Mouse (Mus musculus) midbrain, embryonic 13.5 days (tissue): ENCODE results near the gene Macf1. TPM values are rescaled to one million over a fixed set of nuclear protein-coding genes. Genes with fewer than 3 reads are reported as not detected.
A peak's percentile ranks its signal among the peaks of the same experiment; 100 is the strongest.

ENCODE experiments used
- ATAC-seq: fragments of 200-750 bp; cut with Nextera tagmentation; 2 replicates; pipeline ENCODE4 v1.8.0; 2017; ENCODE audit warnings: mild to moderate bottlenecking, moderate TSS enrichment, moderate library complexity
- H3K27ac ChIP-seq: fragments of 300-500 bp; sonication (generic); 2 replicates; pipeline ENCODE4 v1.5.1; 2015; ENCODE audit warnings: inconsistent platforms, mild to moderate bottlenecking, moderate library complexity
- H3K27me3 ChIP-seq: fragments of 300-500 bp; sonication (generic); 2 replicates; pipeline ENCODE4 v1.6.1; 2015; ENCODE audit warnings: mild to moderate bottlenecking, inconsistent platforms
- H3K36me3 ChIP-seq: fragments of 300-500 bp; sonication (generic); 2 replicates; pipeline ENCODE4 v1.6.1; 2015; ENCODE audit warnings: mild to moderate bottlenecking, inconsistent platforms
- H3K4me1 ChIP-seq: fragments of 300-500 bp; sonication (generic); replicated peaks from 2 replicates; pipeline ENCODE4 v1.6.1; 2015; ENCODE audit warnings: inconsistent platforms
- H3K4me2 ChIP-seq: fragments of 300-500 bp; sonication (generic); replicated peaks from 2 replicates; pipeline ENCODE4 v1.6.1; 2015; ENCODE audit warnings: moderate library complexity, mild to moderate bottlenecking, inconsistent platforms
- H3K4me3 ChIP-seq: fragments of 300-500 bp; sonication (generic); replicated peaks from 2 replicates; pipeline ENCODE4 v1.5.1; 2015; ENCODE audit warnings: mild to moderate bottlenecking, inconsistent platforms
- H3K9ac ChIP-seq: fragments of 300-500 bp; sonication (generic); replicated peaks from 2 replicates; pipeline ENCODE4 v1.6.1; 2015; ENCODE audit warnings: mild to moderate bottlenecking, inconsistent platforms
- H3K9me3 ChIP-seq: fragments of 300-500 bp; sonication (generic); 2 replicates; pipeline ENCODE4 v1.6.1; 2016; ENCODE audit warnings: mild to moderate bottlenecking, inconsistent platforms
- WGBS: fragments of 180-500 bp; shearing (Covaris S2); methylation state at CpG from one replicate; pipeline ENCODE4 v1.1.7; 2015; 5-methylcytosine and 5-hydroxymethylcytosine counted together
- polyA plus RNA-seq: library from polyadenylated mRNA; unstranded; fragments of >200 nt; fragmentation: Nextera tagmentation; extraction: Ambion mirVana; gene quantifications from 2 replicates; pipeline ENCODE4 v1.2.1, GENCODE M21; 2015

Macf1 gene
- polyA plus RNA-seq, 1 experiment from 2014 or later = 75.4 TPM

DNA sequence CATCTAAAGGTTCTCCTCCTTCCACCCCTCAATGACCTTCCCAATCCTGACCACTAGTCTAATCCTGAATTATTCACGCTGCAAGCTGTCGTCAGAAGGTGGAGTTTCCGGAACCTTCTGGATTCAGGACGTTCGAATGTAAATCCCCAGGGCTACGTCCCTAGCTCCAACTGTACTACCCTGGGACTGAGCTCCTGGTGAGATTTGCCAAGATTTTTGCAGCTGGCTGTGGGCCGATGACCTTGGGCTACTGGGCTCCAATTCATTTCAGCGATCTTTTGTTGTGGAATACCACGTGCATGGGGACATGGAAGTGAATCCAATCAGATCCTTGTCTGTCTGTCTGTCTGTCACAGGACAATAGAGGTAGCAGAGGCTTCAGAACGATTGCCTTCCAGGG, 6.2 kb upstream of the Macf1 start:
- peaks cover 4% of the 10 kb centered on the region; the same call in 1 of the 2 replicates for H3K27me3 ChIP-seq
- H3K4me2 ChIP-seq = no peak overlapping the region
- WGBS = 83% methylated on average over 10 of the region's 10 CpGs
- no peak overlapping the region for H3K4me3 ChIP-seq
- ATAC-seq = no peak
- no peaks in the 10 kb centered on the region for H3K9me3 ChIP-seq
- H3K4me1 ChIP-seq = peaks cover 15% of the 10 kb centered on the region
- H3K36me3 ChIP-seq = no peaks in the 10 kb centered on the region
- H3K27ac ChIP-seq = no peak overlapping the region
- H3K9ac ChIP-seq = no peak overlapping the region

DNA sequence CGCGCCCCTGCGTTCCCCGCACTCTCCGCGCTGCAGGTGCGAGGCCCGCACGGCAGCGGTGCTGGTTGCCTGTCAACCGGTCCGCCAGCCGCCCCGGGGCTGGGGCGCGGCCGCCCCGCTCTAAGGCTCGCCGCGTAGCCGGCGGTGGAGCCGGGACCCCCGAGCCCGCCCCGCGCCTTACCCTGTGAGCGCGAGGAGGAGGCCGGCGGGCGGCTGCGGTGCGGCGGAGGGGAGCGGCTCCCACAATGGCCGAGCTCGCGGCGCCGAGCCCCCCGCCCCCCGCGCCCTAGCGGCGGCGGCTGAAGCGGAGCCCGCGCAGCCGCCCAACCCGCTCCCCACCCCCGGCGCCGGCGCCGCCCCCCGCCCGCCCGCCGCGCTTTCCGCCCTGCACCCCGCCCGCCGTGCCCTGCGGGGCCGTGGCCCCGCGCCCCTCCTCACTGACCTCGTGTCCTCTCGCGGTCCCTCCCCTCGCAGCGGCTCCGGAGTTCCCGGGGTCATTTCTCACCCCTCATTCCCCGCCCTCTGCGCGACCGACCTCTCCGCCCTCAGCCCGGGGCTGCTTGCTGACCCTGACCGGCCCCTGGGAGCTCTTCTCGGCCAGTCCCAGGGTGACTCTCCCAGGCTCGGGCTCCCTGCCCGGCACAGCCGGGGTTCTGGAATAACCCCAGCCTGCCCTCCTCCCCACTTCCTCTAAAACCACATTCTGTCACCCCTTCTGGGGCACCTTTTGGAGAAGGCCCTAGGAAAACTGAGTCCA, 3.0 kb upstream of the Macf1 start:
- peak overlapping the region; percentile 92 for H3K27ac ChIP-seq
- WGBS = under 1% methylated on average over 65 of the region's 89 CpGs
- no peaks in the 10 kb centered on the region for H3K9me3 ChIP-seq
- H3K27me3 ChIP-seq = peaks cover 4% of the 10 kb centered on the region; the same call in 1 of the 2 replicates
- H3K9ac ChIP-seq = peak overlapping the region; percentile 97
- peak overlapping the region; percentile 90 for H3K4me3 ChIP-seq
- H3K4me1 ChIP-seq = peaks cover 29% of the 10 kb centered on the region
- H3K4me2 ChIP-seq = peak overlapping the region; percentile 91
- peaks cover 17% of the 10 kb centered on the region for H3K36me3 ChIP-seq
- ATAC-seq = peak; percentile 75

- Histone ChIP-seq H3K4me2 (peak overlapping the region; percentile 91), H3K9ac (peak overlapping the region; percentile 97), H3K4me3 (peak overlapping the region; percentile 90), H3K4me1 (peaks cover 31% of the 10 kb centered on the region), H3K27ac (peak overlapping the region; percentile 92), H3K9me3 (no peaks in the 10 kb centered on the region), H3K36me3 (peaks cover 22% of the 10 kb centered on the region), H3K27me3 (peaks cover 4% of the 10 kb centered on the region; the same call in 1 of the 2 replicates)
- ATAC-seq = peak; percentile 75
- WGBS = under 1% methylated on average over 47 of the region's 56 CpGs
Measured at GRCm38 (mm10) chr4:123686368-123687024, 2.3 kb upstream of the Macf1 start.

GRCm38 (mm10) chr4:123685506-123686242, 1.5 kb upstream of the Macf1 start:
- peak overlapping the region; percentile 90 for H3K4me3 ChIP-seq
- peaks cover 39% of the 10 kb centered on the region for H3K4me1 ChIP-seq
- H3K9me3 ChIP-seq = no peaks in the 10 kb centered on the region
- peak overlapping the region; percentile 92 for H3K27ac ChIP-seq
- ATAC-seq = peak; percentile 19
- H3K9ac ChIP-seq = peak overlapping the region; percentile 97
- H3K4me2 ChIP-seq = peak overlapping the region; percentile 91
- peaks cover 29% of the 10 kb centered on the region for H3K36me3 ChIP-seq
- peaks cover 4% of the 10 kb centered on the region; the same call in 1 of the 2 replicates for H3K27me3 ChIP-seq
- WGBS = 46% methylated on average over 8 of the region's 8 CpGs

DNA sequence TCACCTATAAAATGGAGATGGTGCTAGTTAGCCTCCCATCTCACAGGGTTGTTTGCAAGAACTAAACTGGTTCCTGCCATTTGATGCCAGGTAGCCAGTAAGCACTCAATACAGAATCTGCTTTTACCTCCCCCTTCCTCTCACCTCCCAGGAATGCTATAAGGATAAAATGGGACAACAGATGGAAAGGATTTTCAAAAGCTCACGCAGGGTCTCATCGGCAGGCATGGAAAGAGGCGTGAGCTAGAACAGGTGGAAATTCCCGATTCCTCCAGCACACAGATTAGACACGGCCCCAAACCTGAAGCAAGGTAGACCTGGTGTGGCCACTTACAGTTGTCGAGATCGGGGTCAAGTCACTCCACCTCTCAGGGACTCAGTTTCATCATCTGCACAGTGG, 886 bp upstream of the Macf1 start:
- WGBS = 80% methylated on average over 7 of the region's 7 CpGs
- Histone ChIP-seq H3K9ac (peak overlapping the region; percentile 97), H3K36me3 (peaks cover 34% of the 10 kb centered on the region), H3K9me3 (no peaks in the 10 kb centered on the region), H3K27me3 (peaks cover 4% of the 10 kb centered on the region; the same call in 1 of the 2 replicates), H3K4me3 (peak overlapping the region; percentile 90), H3K4me1 (peaks cover 43% of the 10 kb centered on the region), H3K4me2 (peak overlapping the region; percentile 91), H3K27ac (no peak overlapping the region)
- no peak for ATAC-seq

- no peak overlapping the region for H3K4me2 ChIP-seq
- H3K36me3 ChIP-seq = peaks cover 39% of the 10 kb centered on the region
- peaks cover 4% of the 10 kb centered on the region; the same call in 1 of the 2 replicates for H3K27me3 ChIP-seq
- no peaks in the 10 kb centered on the region for H3K9me3 ChIP-seq
- H3K9ac ChIP-seq = no peak overlapping the region
- peaks cover 48% of the 10 kb centered on the region for H3K4me1 ChIP-seq
- H3K27ac ChIP-seq = no peak overlapping the region
- 82% methylated on average over 8 of the region's 8 CpGs for WGBS
- no peak for ATAC-seq
- H3K4me3 ChIP-seq = no peak overlapping the region
Measured at GRCm38 (mm10) chr4:123682291-123682690, 1.9 kb downstream of the Macf1 start.

GRCm38 (mm10) chr4:123680962-123681361, 3.2 kb downstream of the Macf1 start:
- no peak overlapping the region for H3K9ac ChIP-seq
- peaks cover 3% of the 10 kb centered on the region; the same call in 1 of the 2 replicates for H3K27me3 ChIP-seq
- peaks cover 48% of the 10 kb centered on the region for H3K36me3 ChIP-seq
- H3K9me3 ChIP-seq = no peaks in the 10 kb centered on the region
- H3K4me3 ChIP-seq = no peak overlapping the region
- H3K4me2 ChIP-seq = no peak overlapping the region
- peaks cover 56% of the 10 kb centered on the region for H3K4me1 ChIP-seq
- ATAC-seq = no peak
- H3K27ac ChIP-seq = no peak overlapping the region
- WGBS = 60% methylated on average over 7 of the region's 7 CpGs

- peak overlapping the region; percentile 28; the same call in 1 of the 2 replicates for H3K9ac ChIP-seq
- H3K27ac ChIP-seq = peak overlapping the region; percentile 79
- H3K4me2 ChIP-seq = no peak overlapping the region
- no peak overlapping the region for H3K4me3 ChIP-seq
- peaks cover 43% of the 10 kb centered on the region for H3K4me1 ChIP-seq
- no peaks in the 10 kb centered on the region for H3K9me3 ChIP-seq
- no peaks in the 10 kb centered on the region for H3K27me3 ChIP-seq
- 24% methylated on average over 10 of the region's 10 CpGs for WGBS
- H3K36me3 ChIP-seq = peaks cover 47% of the 10 kb centered on the region
- peak; percentile 69 for ATAC-seq
Measured at GRCm38 (mm10) chr4:123677060-123677804, 6.9 kb downstream of the Macf1 start.

GRCm38 (mm10) chr4:123670598-123670997, 13.6 kb downstream of the Macf1 start:
- Histone ChIP-seq H3K9ac (0 out of 2 replicates have a peak overlapping the region, but pooled peaks have one; percentile 32), H3K4me1 (peaks cover 47% of the 10 kb centered on the region), H3K4me2 (no peak overlapping the region; the same call in 1 of the 2 replicates), H3K27ac (0 out of 2 replicates have a peak overlapping the region, but pooled peaks have one; percentile 19), H3K27me3 (no peaks in the 10 kb centered on the region), H3K9me3 (no peaks in the 10 kb centered on the region), H3K36me3 (peaks cover 21% of the 10 kb centered on the region), H3K4me3 (no peak overlapping the region)
- peak; percentile 10 for ATAC-seq

GRCm38 (mm10) chr4:123669696-123670095, 14.5 kb downstream of the Macf1 start:
- Histone ChIP-seq H3K9ac (no peak overlapping the region), H3K36me3 (peaks cover 17% of the 10 kb centered on the region), H3K4me2 (no peak overlapping the region), H3K4me3 (no peak overlapping the region), H3K27me3 (no peaks in the 10 kb centered on the region), H3K4me1 (peaks cover 48% of the 10 kb centered on the region), H3K9me3 (no peaks in the 10 kb centered on the region), H3K27ac (no peak overlapping the region)
- no peak for ATAC-seq
- WGBS = 67% methylated on average over 6 of the region's 6 CpGs

GRCm38 (mm10) chr4:123667260-123667867, 16.8 kb downstream of the Macf1 start:
- no peak for ATAC-seq
- Histone ChIP-seq H3K4me1 (peaks cover 63% of the 10 kb centered on the region), H3K4me3 (no peak overlapping the region), H3K27ac (peak overlapping the region; percentile 100; the same call in 1 of the 2 replicates), H3K9me3 (no peaks in the 10 kb centered on the region), H3K36me3 (0 out of 2 replicates have a peak, but pooled peaks cover 7% of the 10 kb centered on the region), H3K9ac (no peak overlapping the region), H3K27me3 (no peaks in the 10 kb centered on the region), H3K4me2 (0 out of 2 replicates have a peak overlapping the region, but pooled peaks have one; percentile 3)
- WGBS = 0% methylated on average over 1 of the region's 1 CpGs
